Comparison of ENCODE assay signal across 9 mouse cellular contexts in the genomic region with DNA sequence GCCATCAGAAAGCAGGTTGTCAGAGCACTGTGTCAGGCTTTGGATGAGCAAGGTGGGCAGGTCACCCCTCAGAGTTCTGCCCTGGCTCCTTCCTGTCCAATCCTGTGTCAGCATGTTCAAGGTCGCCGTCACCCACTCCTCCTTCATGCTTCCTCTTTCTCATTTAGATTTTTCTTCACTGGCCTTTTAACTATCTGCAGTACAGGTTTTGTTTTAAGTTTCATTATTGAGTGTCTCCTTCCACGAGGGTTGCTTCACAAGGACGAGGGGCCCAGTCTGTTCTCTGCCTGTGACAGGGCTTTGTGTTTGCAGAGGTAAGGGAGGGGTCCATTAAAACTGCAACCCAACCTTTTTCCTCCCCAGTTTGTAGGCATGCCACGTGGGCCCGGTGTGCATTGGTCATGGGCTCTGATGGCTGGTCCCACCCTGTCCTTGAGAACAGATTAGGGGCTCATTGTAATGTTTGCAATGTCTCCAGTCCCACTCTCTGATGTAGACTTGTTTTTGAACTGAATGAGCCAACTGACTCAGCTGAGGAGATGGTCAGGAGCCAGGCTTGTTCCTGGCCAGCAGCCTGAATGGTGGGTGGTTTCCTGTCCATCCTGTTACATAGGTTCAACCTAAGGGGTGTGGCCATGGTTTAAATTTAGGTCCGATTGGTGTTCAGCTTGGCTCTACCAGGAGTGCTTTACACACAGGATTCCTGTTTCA.
DNase-seq lines count a peak whose midpoint lies in the region; ATAC-seq lines count a peak whose summit lies in the region.
"Had no signal": no experiment of that assay in that cellular context is flagged by ENCODE, and none has a peak within 500 bp of the region (broad histone marks: within the 10 kb centered on the region; RNA-seq: fewer than 3 reads in every experiment).

No protein-coding gene starts in this region.

- H3K4me3 ChIP-seq in heart, embryonic 12.5 days = no peak overlapping the region
- no peak overlapping the region for H3K4me3 ChIP-seq in forebrain, embryonic 13.5 days
- H3K4me3 ChIP-seq in lung, embryonic 16.5 days (ENCODE audit: low read length) = no peak overlapping the region
- H3K4me3 ChIP-seq: embryonic facial prominence, embryonic 12.5 days had no signal

- H3K9ac ChIP-seq in heart, embryonic 12.5 days = no peak overlapping the region
- H3K9ac ChIP-seq in forebrain, embryonic 13.5 days = no peak overlapping the region
- H3K9ac ChIP-seq in lung, embryonic 16.5 days (ENCODE audit: low read length) = no peak overlapping the region
- H3K9ac ChIP-seq: embryonic facial prominence, embryonic 12.5 days had no signal

- H3K9me3 ChIP-seq in heart, embryonic 12.5 days (replicated peaks) = no peaks in the 10 kb centered on the region
- no peaks in the 10 kb centered on the region for H3K9me3 ChIP-seq in forebrain, embryonic 13.5 days (replicated peaks)
- no peaks in the 10 kb centered on the region for H3K9me3 ChIP-seq in lung, embryonic 16.5 days (ENCODE audit: control insufficient read depth, low read length)
- H3K9me3 ChIP-seq: embryonic facial prominence, embryonic 12.5 days had no signal

- H3K27me3 ChIP-seq in heart, embryonic 12.5 days (replicated peaks) = no peaks in the 10 kb centered on the region
- no peaks in the 10 kb centered on the region for H3K27me3 ChIP-seq in forebrain, embryonic 13.5 days
- H3K27me3 ChIP-seq in lung, embryonic 16.5 days (ENCODE audit: control insufficient read depth, insufficient read depth, low read depth, low read length) = no peaks in the 10 kb centered on the region
- H3K27me3 ChIP-seq: embryonic facial prominence, embryonic 12.5 days had no signal

- no peaks in the 10 kb centered on the region for H3K36me3 ChIP-seq in heart, embryonic 12.5 days
- H3K36me3 ChIP-seq in forebrain, embryonic 13.5 days (ENCODE audit: poor library complexity, severe bottlenecking) = no peaks in the 10 kb centered on the region
- no peaks in the 10 kb centered on the region for H3K36me3 ChIP-seq in lung, embryonic 16.5 days (ENCODE audit: control insufficient read depth, insufficient read depth, low read length)
- H3K36me3 ChIP-seq: embryonic facial prominence, embryonic 12.5 days had no signal

- DNase-seq in heart, adult 11 months = peak; percentile 96
- DNase-seq in R1 (ENCODE audit: low read depth, low spot score) = peak; percentile 64
- DNase-seq in kidney, adult 8-10 months = no peak
- no peak for DNase-seq in adrenal gland, postnatal 14 days

- no peak overlapping the region for H3K27ac ChIP-seq in heart, embryonic 12.5 days (ENCODE audit: poor library complexity, severe bottlenecking)
- peak overlapping the region; percentile 69 for H3K27ac ChIP-seq in forebrain, embryonic 13.5 days
- H3K27ac ChIP-seq in lung, embryonic 16.5 days (ENCODE audit: low read length) = peak overlapping the region; percentile 20; the same call in 1 of the 2 replicates
- H3K27ac ChIP-seq: embryonic facial prominence, embryonic 12.5 days had no signal

- WGBS in heart, embryonic 12.5 days = 74% methylated on average over 7 of the region's 7 CpGs
- WGBS in forebrain, embryonic 13.5 days = 84% methylated on average over 7 of the region's 7 CpGs
- WGBS in lung, embryonic 16.5 days = 56% methylated on average over 7 of the region's 7 CpGs

- no peak for ATAC-seq in heart, embryonic 12.5 days (ENCODE audit: insufficient number of reproducible peaks, low FRiP score)
- ATAC-seq in forebrain, embryonic 13.5 days = peak; percentile 11; the same call in 1 of the 2 replicates
- ATAC-seq in lung, embryonic 16.5 days (ENCODE audit: low read depth) = peak; percentile 69
- no peak for ATAC-seq in erythroid progenitor cell, adult 5-6 weeks (replicated peaks; ENCODE audit: low FRiP score, poor library complexity, severe bottlenecking)

- H3K4me2 ChIP-seq in heart, embryonic 12.5 days = no peak overlapping the region
- no peak overlapping the region for H3K4me2 ChIP-seq in forebrain, embryonic 13.5 days
- no peak overlapping the region for H3K4me2 ChIP-seq in lung, embryonic 16.5 days (ENCODE audit: low read depth, low read length)
- H3K4me2 ChIP-seq: embryonic facial prominence, embryonic 12.5 days had no signal

- peaks cover 24% of the 10 kb centered on the region for H3K4me1 ChIP-seq in heart, embryonic 12.5 days (replicated peaks)
- peaks cover 51% of the 10 kb centered on the region for H3K4me1 ChIP-seq in forebrain, embryonic 13.5 days
- H3K4me1 ChIP-seq in lung, embryonic 16.5 days (replicated peaks; ENCODE audit: control insufficient read depth, insufficient read depth, low read length) = peaks cover 22% of the 10 kb centered on the region

Comparison
In these comparisons a context has a peak if more than half of its experiments do, and no peak if none do; other contexts are left out.
1. DNase-seq: peak in heart, adult 11 months (single experiment) and R1 (single experiment); none in kidney, adult 8-10 months (0 of 2) and adrenal gland, postnatal 14 days (single experiment).
2. ATAC-seq: peak in forebrain, embryonic 13.5 days (single experiment) and lung, embryonic 16.5 days (single experiment); none in heart, embryonic 12.5 days (single experiment) and erythroid progenitor cell, adult 5-6 weeks (single experiment).